Mouse (Mus musculus): ENCODE measurements around the gene Krt73.

DNA sequence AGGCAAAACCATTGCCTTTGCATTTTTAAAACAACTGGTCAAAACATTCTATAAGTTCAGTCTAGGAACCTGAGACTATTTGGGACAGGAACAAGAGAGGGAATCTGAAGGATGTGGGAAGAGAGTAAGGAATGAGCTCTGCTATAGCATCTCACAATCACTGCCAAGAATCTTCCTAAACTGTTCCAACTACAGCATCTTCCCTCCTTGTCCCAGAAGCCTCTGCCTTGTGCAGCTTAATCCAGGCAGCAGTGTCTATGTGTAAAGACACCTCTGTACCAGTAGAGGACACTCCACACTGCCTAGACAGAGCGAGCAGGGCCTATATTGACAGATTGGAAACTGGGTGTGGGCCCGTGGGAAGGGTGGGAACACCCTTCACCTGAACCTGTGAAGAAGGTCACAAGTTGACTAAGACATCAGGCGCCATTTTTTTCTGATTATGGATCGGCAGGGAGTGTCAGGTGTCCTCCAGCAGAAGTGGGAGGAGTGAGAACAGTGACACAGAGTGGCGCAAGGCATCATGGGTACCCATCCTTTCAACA, 32.7 kb upstream of the Krt73 start:
- TF ChIP-seq POLR2A (IDR thresholded peaks at IDR 0.05; ENCODE audit: low read depth, low read length), result no peak
- 0 out of 2 replicates have a peak, but pooled peaks have one; percentile 2 for TF ChIP-seq CTCF (conservative IDR thresholded peaks at IDR 0.05; ENCODE audit: insufficient read depth, insufficient read length, low read depth, low read length)

All from kidney, adult 2 months (tissue).